In genomic region chr19:41874356-41874755, GRCm38 (mm10) we compare ENCODE assay signal across 32 mouse cellular contexts. TPM values are rescaled to one million over a fixed set of nuclear protein-coding genes. Genes with fewer than 3 reads are reported as not detected.
DNase-seq lines count a peak whose midpoint lies in the region; ATAC-seq and TF ChIP-seq lines count a peak whose summit lies in the region.
"Had no signal": no experiment of that assay in that cellular context is flagged by ENCODE, and none has a peak within 500 bp of the region (broad histone marks: within the 10 kb centered on the region; RNA-seq: fewer than 3 reads in every experiment).

No protein-coding gene starts in this region.

- H3K4me3 ChIP-seq in thymus, adult 2 months (ENCODE audit: control insufficient read depth, insufficient read depth, low read length), result no peak overlapping the region; the same call in 1 of the 2 replicates
- H3K4me3 ChIP-seq: embryonic facial prominence, embryonic 12.5 days; heart, embryonic 12.5 days; intestine, embryonic 15.5 days; limb, embryonic 12.5 days; liver, embryonic 15.5 days; midbrain, embryonic 10.5 days; midbrain, embryonic 15.5 days; neural tube, embryonic 12.5 days; stomach, embryonic 15.5 days had no signal

- no peak for TF ChIP-seq CTCF in thymus, adult 2 months (IDR thresholded peaks at IDR 0.05; ENCODE audit: borderline replicate concordance, control insufficient read depth, extremely low read depth, insufficient read depth, low read length, poor library complexity)

- TF ChIP-seq POLR2A in thymus, adult 2 months (IDR thresholded peaks at IDR 0.05; ENCODE audit: control insufficient read depth, extremely low read depth, insufficient read depth, low read length, poor library complexity), result no peak

- WGBS in thymus, adult 2 months, result 6% methylated on average over 14 of the region's 14 CpGs

- no peaks in the 10 kb centered on the region for H3K27me3 ChIP-seq in thymus, adult 2 months (ENCODE audit: control insufficient read depth, insufficient read depth, low read length)
- H3K27me3 ChIP-seq: embryonic facial prominence, embryonic 12.5 days; heart, embryonic 12.5 days; intestine, embryonic 15.5 days; limb, embryonic 12.5 days; liver, embryonic 15.5 days; midbrain, embryonic 15.5 days; neural tube, embryonic 12.5 days; stomach, embryonic 15.5 days had no signal

- ATAC-seq in activated CD4-positive, CD25-positive, alpha-beta regulatory T cell, adult 4 months, result peak; percentile 40
- no peak for ATAC-seq in megakaryocyte-erythroid progenitor cell, adult 5-6 weeks (replicated peaks; ENCODE audit: low FRiP score, low TSS enrichment, poor library complexity, severe bottlenecking)
- ATAC-seq: CD4-positive, CD25-positive, alpha-beta regulatory T cell, adult 4 months; forebrain, embryonic 14.5 days; hindbrain, embryonic 16.5 days; intestine, embryonic 15.5 days; midbrain, embryonic 15.5 days had no signal

- DNase-seq in CD4-positive helper T cell, adult 2 months (ENCODE audit: low read depth, low spot score), result peak; percentile 65
- peak; percentile 65 for DNase-seq in thymus, adult 2 months
- peak; percentile 57 to 69 for DNase-seq in thymus, postnatal 36 days
- no peak for DNase-seq in adrenal gland, postnatal 14 days
- DNase-seq in cerebellum, postnatal 10 days, result no peak
- DNase-seq: adrenal gland, adult 8-10 months; cerebellum, adult 11 months; cerebellum, adult 9-10 months; embryo, embryonic 11 days; gastrocnemius, postnatal 25 days; heart, adult 18-20 months; kidney, adult 2 months; kidney, postnatal 4 days; layer of hippocampus, postnatal 36 days; lung, embryonic 14.5 days; lung, postnatal 14 days; right cerebral cortex, postnatal 25 days had no signal

- no peak overlapping the region for H3K27ac ChIP-seq in thymus, adult 2 months (ENCODE audit: control insufficient read depth, insufficient read depth, low read length)
- H3K27ac ChIP-seq: embryonic facial prominence, embryonic 12.5 days; intestine, embryonic 15.5 days; kidney, postnatal 0 days; limb, embryonic 12.5 days; liver, embryonic 15.5 days; midbrain, embryonic 10.5 days; midbrain, embryonic 15.5 days; neural tube, embryonic 12.5 days; stomach, embryonic 15.5 days had no signal

- H3K4me1 ChIP-seq in thymus, adult 2 months (replicated peaks; ENCODE audit: control insufficient read depth, insufficient read depth, low read length), result peaks cover 27% of the 10 kb centered on the region
- H3K4me1 ChIP-seq: embryonic facial prominence, embryonic 12.5 days; intestine, embryonic 15.5 days; limb, embryonic 12.5 days; liver, embryonic 15.5 days; midbrain, embryonic 10.5 days; midbrain, embryonic 15.5 days; neural tube, embryonic 12.5 days; stomach, embryonic 15.5 days had no signal

- H3K36me3 ChIP-seq in thymus, adult 2 months (ENCODE audit: control insufficient read depth, insufficient read depth, low read length), result no peaks in the 10 kb centered on the region

RNA-seq across cellular contexts. Expression of gene Rrp12, which starts 21.6 kb away (rescaled TPM):
- 1 to 10 TPM; 6.9 to 8.8 TPM for polyA plus RNA-seq in activated CD4-positive, CD25-positive, alpha-beta regulatory T cell, adult 4 months (2017; shearing (Covaris generic))
- polyA plus RNA-seq in thymus, adult 2 months (2012; rRNA removed), result 9.7 and 10.9 TPM in 2 replicates
- total RNA-seq in adrenal gland, postnatal 14 days (2021), result 16.2 and 19.5 TPM in 2 replicates
- 21.0 and 31.4 TPM in 2 replicates for total RNA-seq in megakaryocyte-erythroid progenitor cell, adult 5-6 weeks (2014; fragmentation: Nextera tagmentation)
- total RNA-seq in megakaryocyte-erythroid progenitor cell, adult 5-6 weeks (2017), result 26.5 and 36.0 TPM in 2 replicates

RNA-seq across cellular contexts. Expression of gene Frat2, which starts 26.4 kb away (rescaled TPM):
- 1 to 10 TPM in 1 of 2 experiments, under 1 TPM in 1; 0.65 to 1.5 TPM for polyA plus RNA-seq in activated CD4-positive, CD25-positive, alpha-beta regulatory T cell, adult 4 months (2017; shearing (Covaris generic))
- polyA plus RNA-seq in thymus, adult 2 months (2012; rRNA removed), result 27.4 and 44.5 TPM in 2 replicates
- 5.5 and 6.4 TPM in 2 replicates for total RNA-seq in adrenal gland, postnatal 14 days (2021)
- total RNA-seq in megakaryocyte-erythroid progenitor cell, adult 5-6 weeks (2014; fragmentation: Nextera tagmentation), result 30.5 and 32.9 TPM in 2 replicates
- total RNA-seq in megakaryocyte-erythroid progenitor cell, adult 5-6 weeks (2017), result 55.8 and 63.7 TPM in 2 replicates

RNA-seq across cellular contexts. Expression of gene Pgam1, which starts 37.4 kb away (rescaled TPM):
- polyA plus RNA-seq in activated CD4-positive, CD25-positive, alpha-beta regulatory T cell, adult 4 months (2017; shearing (Covaris generic)), result 10 to 100 TPM; 60.3 to 83.9 TPM
- 187 and 200 TPM in 2 replicates for polyA plus RNA-seq in thymus, adult 2 months (2012; rRNA removed)
- total RNA-seq in adrenal gland, postnatal 14 days (2021), result 632 and 654 TPM in 2 replicates
- total RNA-seq in megakaryocyte-erythroid progenitor cell, adult 5-6 weeks (2014; fragmentation: Nextera tagmentation), result 27.0 and 67.3 TPM in 2 replicates
- 30.1 and 34.7 TPM in 2 replicates for total RNA-seq in megakaryocyte-erythroid progenitor cell, adult 5-6 weeks (2017)

RNA-seq across cellular contexts. Expression of gene Frat1, which starts 44.6 kb away (rescaled TPM):
- polyA plus RNA-seq in activated CD4-positive, CD25-positive, alpha-beta regulatory T cell, adult 4 months (2017; shearing (Covaris generic)), result 10 to 100 TPM; 15.5 to 17.9 TPM
- 15.4 and 26.4 TPM in 2 replicates for polyA plus RNA-seq in thymus, adult 2 months (2012; rRNA removed)
- total RNA-seq in adrenal gland, postnatal 14 days (2021), result 7.5 and 10.7 TPM in 2 replicates
- 18.1 and 25.6 TPM in 2 replicates for total RNA-seq in megakaryocyte-erythroid progenitor cell, adult 5-6 weeks (2014; fragmentation: Nextera tagmentation)
- total RNA-seq in megakaryocyte-erythroid progenitor cell, adult 5-6 weeks (2017), result 17.7 and 32.4 TPM in 2 replicates

RNA-seq across cellular contexts. Expression of gene Exosc1, which starts 58.9 kb away (rescaled TPM):
- polyA plus RNA-seq in activated CD4-positive, CD25-positive, alpha-beta regulatory T cell, adult 4 months (2017; shearing (Covaris generic)), result 100 to 1,000 TPM in 1 of 2 experiments, 10 to 100 TPM in 1; 75.9 to 103 TPM
- 20.3 and 20.5 TPM in 2 replicates for polyA plus RNA-seq in thymus, adult 2 months (2012; rRNA removed)
- total RNA-seq in adrenal gland, postnatal 14 days (2021), result 23.9 and 25.4 TPM in 2 replicates
- 66.2 and 86.7 TPM in 2 replicates for total RNA-seq in megakaryocyte-erythroid progenitor cell, adult 5-6 weeks (2014; fragmentation: Nextera tagmentation)
- 72.9 and 81.2 TPM in 2 replicates for total RNA-seq in megakaryocyte-erythroid progenitor cell, adult 5-6 weeks (2017)

Comparison
In these comparisons a context has a peak if more than half of its experiments do, and no peak if none do; other contexts are left out.
1. DNase-seq: peak in CD4-positive helper T cell, adult 2 months (single experiment), thymus, adult 2 months (single experiment) and thymus, postnatal 36 days (2 of 2); none in adrenal gland, postnatal 14 days (single experiment) and cerebellum, postnatal 10 days (0 of 2).